Mouse (Mus musculus): ENCODE measurements around the gene Map4k4. TPM values are rescaled to one million over a fixed set of nuclear protein-coding genes. Genes with fewer than 3 reads are reported as not detected.

Gene Map4k4
- 0.01 TPM in 1 of 2 replicates, not detected in the other for polyA plus RNA-seq (2012)

DNA sequence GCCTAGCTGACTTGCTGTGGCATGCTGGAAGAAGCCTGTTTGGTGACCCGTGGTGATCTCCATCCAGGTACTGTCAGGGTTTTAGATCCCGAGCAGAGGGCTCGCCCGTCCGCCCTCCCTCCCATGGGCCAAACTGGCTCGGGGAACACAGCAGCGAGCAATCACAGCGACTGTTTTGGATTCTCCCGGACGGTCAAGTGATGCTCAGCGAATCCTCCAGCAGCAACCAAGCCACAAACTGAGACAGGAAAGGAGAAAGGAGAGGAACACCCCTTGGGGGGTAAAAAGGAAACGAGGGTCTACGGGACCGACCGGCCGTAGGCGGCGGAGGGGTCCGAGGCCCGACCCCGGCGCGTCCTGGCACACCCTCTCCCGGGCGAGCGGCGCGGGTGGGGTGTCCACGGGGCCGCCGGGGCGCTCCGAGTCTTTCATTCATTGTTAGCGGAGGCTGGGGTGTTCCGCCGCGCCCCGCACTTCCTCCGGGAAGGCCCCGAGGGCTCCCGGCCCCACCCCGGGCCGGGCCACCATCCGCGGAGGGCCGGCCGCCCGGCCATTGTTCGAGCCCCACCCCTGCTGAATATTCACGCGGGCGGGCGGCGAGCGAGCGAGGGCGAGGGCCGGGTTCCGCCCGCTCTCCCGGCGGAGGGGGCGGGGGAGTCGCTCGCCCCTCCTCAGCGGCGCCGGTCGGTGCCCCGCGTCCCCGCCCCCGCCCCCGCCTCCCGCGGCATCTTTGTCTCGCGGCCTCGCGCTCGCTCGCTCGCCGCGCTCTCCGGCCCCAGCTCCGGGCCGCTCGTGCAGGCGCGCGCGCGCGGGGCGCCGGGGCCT lies at the start of gene Map4k4:
Gene Map4k4, plus strand, starts transcription at position 733 of the 825 bp plus-strand sequence.
- TF ChIP-seq GATA1 (IDR thresholded peaks at IDR 0.05; ENCODE audit: low read length): no peak

DNA sequence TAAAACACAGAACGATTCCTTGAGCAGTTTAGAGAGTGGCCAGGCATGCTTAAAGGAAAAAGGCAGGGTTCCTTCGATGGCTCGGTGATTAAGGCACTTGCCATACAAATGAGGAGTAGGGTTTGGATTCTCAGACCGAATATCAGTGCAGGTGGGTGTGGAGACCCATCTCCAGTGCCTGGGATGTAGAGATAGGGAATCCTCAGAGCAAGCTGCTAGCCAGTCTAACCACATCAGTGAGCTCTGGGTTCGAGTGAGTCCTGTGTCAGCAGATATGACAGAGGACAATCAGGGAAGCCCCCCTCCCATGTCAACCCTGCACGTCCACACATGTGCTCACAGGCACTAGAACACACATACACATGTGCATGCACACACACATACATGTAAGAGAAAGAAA lies 44.8 kb upstream of the Map4k4 start:
- TF ChIP-seq GATA1 (IDR thresholded peaks at IDR 0.05; ENCODE audit: low read length): no peak

DNA sequence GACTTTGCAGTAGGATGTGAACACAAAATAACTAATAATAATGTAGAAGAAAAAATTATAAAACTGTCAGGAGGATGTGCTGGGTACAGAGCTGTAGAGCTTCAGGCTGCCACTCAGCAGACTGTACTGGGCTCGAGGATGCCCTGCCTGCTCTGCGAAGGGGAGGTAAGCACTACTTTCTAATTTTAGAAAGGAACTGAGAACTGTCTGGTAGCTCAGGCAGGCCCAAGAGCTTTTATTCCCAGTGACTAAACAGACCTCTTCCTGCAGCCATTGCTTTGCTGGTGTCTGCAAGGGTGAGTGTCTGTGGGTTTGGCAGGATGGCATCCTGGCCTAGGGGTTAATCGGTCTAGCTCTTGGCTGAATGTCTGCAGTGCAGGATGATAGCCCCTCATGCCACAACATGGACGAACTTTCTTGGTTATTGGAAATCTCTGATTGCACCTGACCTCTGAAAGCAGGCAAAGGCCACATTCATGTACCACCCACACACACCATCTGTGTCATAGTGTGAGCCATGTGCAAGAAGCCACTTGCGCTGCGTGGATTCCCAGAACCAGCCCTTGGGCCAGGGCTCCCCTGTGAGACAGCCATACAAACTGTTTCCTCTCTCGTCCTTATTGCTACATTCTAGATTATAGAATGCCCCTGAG lies 43.8 kb upstream of the Map4k4 start:
- no peak for TF ChIP-seq GATA1 (IDR thresholded peaks at IDR 0.05; ENCODE audit: low read length)

DNA sequence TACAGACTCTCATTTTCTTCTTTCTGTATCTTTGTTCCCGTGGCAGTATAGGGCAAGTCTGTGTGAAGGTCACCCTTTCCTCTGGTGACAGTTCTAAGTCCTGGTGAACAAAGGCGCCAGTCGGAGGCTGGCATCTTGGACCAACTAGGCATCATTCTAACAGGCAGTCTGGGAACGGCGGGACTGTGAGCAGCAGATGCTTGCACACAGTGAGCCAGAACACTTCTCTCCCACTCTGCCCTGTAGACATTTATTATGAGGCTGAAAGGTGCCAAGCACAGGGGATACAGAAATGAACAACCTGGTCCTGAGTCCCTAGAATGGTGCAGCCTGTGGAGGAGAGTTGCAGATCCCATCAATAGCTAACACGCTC lies 43.3 kb upstream of the Map4k4 start:
- no peak for TF ChIP-seq GATA1 (IDR thresholded peaks at IDR 0.05; ENCODE audit: low read length)

DNA sequence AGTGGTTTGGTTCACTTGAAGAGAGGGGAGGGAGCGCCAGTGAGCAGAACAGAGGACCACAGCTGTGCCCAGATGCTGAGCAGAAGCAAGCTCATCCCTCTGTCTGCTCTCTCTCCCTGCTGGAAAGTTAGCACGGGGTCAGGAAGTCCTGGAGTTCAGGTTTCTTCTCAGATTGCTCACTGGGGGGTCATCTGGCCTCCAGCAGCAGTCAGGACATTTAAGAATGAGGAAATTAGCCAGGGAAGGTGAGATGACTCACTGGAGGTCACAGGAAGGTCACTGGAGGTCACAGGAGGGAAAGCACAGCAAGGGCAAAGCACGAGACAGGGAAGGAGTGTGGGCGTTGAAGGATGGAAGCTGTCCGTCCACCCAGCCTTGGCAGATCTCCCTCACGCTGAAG lies 41.5 kb upstream of the Map4k4 start:
- no peak for TF ChIP-seq GATA1 (IDR thresholded peaks at IDR 0.05; ENCODE audit: low read length)

DNA sequence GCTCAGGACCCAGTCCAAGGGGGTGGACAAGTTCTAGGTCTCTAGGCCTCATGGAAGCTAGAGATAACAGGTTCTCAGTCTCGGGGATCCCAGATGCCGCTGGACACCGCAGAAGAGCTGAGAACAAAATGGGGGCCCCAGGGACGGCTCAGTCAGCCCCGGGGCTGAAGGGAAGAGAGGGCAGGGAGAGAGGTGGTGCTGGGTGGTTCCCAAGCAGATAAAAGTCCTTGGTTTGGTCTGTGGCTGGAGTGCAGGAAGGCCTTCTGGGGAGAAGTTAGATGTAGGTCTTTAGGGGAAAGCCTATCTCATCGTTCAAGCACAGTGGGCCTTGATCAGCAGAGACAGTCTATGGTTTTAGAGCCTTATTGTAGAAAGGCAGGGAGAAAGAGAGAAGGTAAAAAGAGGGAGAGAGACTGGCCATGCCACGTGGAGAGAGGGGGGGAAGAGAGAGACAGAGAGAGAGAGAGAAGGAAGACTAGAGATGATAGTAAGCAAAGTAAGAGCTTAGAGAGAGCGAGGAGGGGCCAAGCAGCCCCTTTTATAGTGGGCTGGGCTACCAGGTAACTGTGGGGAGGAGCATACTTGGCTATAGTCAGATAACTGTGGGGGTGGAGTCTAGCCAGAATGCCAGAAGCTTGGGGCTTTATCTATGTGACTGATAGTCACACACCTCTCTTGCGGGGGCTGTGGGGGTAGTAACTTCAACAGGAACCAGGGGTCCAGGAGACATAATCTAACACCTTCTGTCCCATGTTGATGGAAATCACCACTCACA lies 34.2 kb upstream of the Map4k4 start:
- TF ChIP-seq GATA1 (IDR thresholded peaks at IDR 0.05; ENCODE audit: low read length): no peak

DNA sequence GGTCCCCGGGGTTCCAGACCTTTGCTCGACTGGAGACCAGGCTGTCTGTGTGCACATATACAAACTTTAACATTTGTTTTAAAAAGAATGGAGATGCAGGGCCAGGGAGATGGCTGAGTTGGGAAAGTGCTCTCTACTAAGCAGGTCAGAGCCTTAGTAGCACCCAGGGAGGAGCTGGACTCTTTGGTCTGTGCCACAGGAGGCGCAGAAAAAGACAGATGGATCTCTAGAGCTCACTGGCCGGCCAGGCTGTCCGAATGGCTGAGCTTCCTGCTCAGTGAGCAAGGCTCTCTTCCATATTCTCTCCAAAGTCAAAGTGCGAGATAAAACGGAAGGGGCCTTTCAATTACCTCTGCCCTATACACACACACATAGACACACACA lies 33.6 kb upstream of the Map4k4 start:
- no peak for TF ChIP-seq GATA1 (IDR thresholded peaks at IDR 0.05; ENCODE audit: low read length)

DNA sequence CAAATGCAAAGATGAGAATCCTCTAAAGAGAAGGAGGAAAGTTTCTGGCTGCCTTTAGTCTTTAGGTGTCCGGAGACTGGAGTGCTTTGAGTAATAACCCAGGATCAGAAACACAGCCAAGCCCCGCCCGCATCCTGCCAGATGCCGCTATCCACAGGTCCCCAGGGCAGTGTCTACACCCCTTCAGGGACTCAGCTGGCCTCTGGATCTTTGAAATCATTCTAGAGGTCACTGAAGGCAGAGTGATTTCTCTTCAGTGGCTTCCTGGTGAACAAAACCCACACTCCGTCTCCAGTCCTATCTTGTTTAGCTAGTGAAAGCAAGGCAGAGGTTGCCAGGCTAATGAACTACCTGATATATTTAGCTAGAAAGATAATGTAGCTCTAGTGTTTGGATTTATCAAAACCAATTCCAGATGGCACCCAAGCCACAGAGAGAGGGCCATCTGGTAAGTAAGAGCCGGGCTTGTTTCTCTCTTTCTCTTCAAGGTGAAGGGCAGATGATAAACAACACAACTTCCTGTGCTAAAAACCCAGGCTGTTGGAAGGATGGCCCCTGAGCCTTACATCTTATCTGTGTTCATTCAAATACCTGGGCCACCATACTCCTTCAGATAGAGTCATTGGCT lies 32.6 kb upstream of the Map4k4 start:
- TF ChIP-seq GATA1 (IDR thresholded peaks at IDR 0.05; ENCODE audit: low read length): no peak

DNA sequence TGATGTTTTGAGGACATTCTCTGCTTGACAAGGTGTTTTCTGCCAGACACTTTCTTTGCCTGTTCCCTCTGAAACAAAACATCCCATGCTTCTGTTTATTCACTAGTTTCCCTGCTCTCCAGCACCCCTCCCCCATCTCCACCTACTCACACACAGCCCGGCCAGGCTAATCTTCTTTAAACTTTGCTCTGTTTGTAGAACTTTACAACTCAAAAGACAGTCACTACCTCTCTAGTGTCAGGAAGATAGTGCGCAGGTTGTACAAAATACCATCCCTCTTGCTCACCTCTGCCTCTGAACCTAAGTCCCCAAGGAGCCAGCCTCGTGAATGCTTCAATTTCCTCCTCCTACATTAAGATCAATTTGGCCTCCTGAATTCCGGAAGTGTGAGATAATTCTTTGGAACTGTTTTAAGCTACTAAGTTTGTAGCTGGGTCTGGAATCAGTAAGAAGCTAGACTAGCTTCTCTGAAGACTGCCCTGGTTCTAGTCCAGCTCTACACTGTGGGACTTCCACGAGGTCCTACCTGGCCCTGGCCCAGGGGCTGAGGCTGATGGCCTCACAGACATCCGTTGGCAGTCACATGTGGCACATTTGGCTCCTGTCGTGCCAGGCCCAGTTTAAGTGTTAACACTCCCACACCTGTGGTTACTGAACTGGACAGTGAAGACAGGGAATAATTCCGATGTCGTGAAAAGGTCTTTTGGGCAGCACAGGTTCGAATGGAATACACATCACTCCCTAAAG lies 31.7 kb upstream of the Map4k4 start:
- no peak for TF ChIP-seq GATA1 (IDR thresholded peaks at IDR 0.05; ENCODE audit: low read length)

DNA sequence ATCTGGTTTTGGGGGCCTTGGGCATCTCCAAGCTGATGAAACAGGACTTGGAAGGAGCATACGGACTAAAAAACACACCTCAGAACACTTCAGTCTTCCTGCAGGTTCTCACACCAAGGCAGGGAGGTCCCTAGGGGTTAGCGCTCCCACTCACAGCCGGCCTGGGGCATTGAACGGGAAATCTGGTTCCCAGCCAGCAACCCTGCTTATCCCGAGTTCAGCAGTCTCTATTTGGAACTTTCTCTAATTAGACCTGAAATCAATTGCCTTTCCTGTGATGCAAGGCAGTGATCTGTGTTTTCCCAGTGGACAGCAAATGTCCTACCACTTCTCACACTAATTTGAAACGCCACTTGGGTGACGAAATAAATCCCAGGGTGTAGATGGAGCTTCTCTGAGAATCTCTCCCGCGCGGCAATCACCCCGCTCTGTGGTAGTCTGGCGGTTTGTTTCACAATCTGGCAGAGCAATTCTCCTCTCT lies 31.0 kb upstream of the Map4k4 start:
- TF ChIP-seq GATA1 (IDR thresholded peaks at IDR 0.05; ENCODE audit: low read length): no peak

DNA sequence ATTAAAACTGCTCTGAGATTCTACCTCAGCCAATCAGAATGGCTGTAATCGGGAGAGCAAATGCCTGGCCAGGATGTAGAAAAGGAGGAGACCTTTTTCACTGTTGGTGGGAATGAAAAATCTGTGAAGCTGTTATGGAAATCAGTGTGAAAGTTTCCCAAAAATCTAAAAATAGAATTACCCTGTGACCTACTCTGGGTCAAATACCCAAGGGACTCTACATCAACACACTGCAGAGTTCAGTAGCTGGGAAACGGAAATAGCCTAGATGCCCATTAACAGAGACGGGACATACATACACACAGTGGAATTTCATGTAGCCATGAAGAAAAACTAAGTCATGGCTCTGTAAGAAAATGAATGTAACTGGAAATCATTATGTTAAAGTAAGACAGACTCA lies 22.7 kb upstream of the Map4k4 start:
- no peak for TF ChIP-seq GATA1 (IDR thresholded peaks at IDR 0.05; ENCODE audit: low read length)

DNA sequence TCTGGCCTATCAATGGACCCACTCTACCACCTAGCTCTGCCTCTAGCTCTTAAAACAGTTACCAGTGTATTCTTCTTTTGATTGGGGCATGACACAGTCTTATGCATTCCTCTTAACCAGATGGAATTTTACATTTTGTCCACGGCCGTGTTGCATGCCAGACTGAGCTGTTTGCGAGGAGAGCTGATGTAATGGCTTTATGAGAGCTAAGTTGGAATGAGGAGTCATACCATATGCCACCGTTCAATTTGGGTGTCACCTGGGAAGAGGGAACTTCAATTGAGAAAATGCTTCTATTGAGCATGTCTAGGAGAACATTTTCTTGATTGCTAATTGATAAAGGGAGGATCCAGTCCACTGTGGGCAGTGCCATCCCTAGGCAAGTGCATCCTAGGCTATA lies 18.2 kb upstream of the Map4k4 start:
- TF ChIP-seq GATA1 (IDR thresholded peaks at IDR 0.05; ENCODE audit: low read length): no peak

DNA sequence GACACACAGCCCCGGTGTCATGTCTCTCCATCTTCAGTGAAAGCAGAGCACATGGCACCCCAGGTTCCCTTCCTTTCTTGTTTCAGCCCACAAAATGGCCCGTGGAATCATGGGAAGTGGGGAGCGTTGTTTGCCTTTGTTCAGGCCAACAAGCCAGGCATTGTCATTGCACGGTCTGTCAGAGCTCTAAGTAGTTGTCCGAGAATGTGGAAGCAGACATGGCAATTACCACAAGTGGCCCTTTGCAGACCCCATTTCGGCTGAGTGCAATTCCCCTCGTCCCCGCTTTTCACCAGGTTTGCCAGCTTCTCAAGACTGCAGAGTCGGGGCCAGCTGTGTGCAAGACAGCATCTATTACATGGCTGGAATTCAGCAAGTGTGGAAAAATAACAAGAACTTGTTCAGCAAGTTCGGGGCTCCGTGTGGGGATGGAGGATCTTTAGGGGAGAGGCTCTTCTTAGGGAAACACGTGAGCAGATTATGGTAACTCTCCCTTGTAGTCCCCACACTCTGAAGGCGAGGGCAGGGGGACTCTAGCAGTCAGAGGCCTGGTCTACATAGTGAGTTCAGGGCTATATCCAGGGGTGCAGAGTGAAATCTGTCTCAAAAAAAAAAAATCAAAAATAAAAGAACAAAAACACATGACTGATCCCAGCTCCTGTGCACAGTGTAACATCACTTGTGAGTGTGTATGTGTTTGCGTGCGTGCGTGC lies 15.8 kb upstream of the Map4k4 start:
- TF ChIP-seq GATA1 (IDR thresholded peaks at IDR 0.05; ENCODE audit: low read length): no peak

DNA sequence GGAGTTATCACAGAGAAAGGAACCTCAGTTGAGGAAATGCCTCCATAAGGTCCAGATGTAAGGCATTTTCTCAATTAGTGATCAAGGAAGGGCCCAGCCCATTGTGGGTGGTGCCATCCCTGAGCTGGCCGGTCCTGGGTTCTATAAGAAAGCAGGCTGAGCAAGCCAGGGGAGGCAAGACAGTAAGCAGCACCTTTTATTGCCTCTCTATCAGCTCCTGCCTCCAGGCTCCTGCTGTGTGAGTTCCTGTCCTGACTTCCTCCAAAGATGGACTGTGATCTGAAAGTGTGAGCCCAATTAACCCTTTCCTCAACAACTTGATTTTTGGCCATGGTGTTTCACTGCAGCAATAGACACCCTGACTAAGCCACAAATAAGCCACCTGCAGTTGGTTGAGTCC lies 12.7 kb upstream of the Map4k4 start:
- TF ChIP-seq GATA1 (IDR thresholded peaks at IDR 0.05; ENCODE audit: low read length): no peak
